Mouse (Mus musculus): ENCODE data around the gene 4930438A08Rik.
"Not testable (repeated sequence)": the region's sequence is repeated elsewhere in the genome, so short reads cannot be mapped to it uniquely, and the experiment has no call there.

4930438A08Rik gene

GRCm38 (mm10) chr11:58274572-58274971 is at the start of gene 4930438A08Rik:
Gene 4930438A08Rik (plus strand): TSS chr11:58274799.
- DNase-seq: no peak

GRCm38 (mm10) chr11:58224872-58225271 is 49.7 kb upstream of the 4930438A08Rik start:
- DNase-seq: not testable (repeated sequence)

GRCm38 (mm10) chr11:58225655-58226054 is 48.9 kb upstream of the 4930438A08Rik start:
- DNase-seq: peak; percentile 70 to 77

- no peak for DNase-seq
Measured at GRCm38 (mm10) chr11:58226425-58226824, 48.2 kb upstream of the 4930438A08Rik start.

- DNase-seq: not testable (repeated sequence)
Measured at GRCm38 (mm10) chr11:58228021-58228420, 46.6 kb upstream of the 4930438A08Rik start.

- DNase-seq: no peak
Measured at GRCm38 (mm10) chr11:58230396-58230910, 44.1 kb upstream of the 4930438A08Rik start.

GRCm38 (mm10) chr11:58231156-58231555 is 43.4 kb upstream of the 4930438A08Rik start:
- DNase-seq: no peak

GRCm38 (mm10) chr11:58234551-58234950 is 40.0 kb upstream of the 4930438A08Rik start:
- not testable (repeated sequence) for DNase-seq

GRCm38 (mm10) chr11:58235152-58235551 is 39.4 kb upstream of the 4930438A08Rik start:
- DNase-seq: no peak

GRCm38 (mm10) chr11:58238840-58239791 is 35.5 kb upstream of the 4930438A08Rik start:
- DNase-seq: peak; percentile 11 to 25

GRCm38 (mm10) chr11:58247294-58247693 is 27.3 kb upstream of the 4930438A08Rik start:
- no peak for DNase-seq

GRCm38 (mm10) chr11:58249203-58249981 is 25.2 kb upstream of the 4930438A08Rik start:
- DNase-seq: no peak

GRCm38 (mm10) chr11:58250550-58250949 is 24.0 kb upstream of the 4930438A08Rik start:
- DNase-seq: no peak

GRCm38 (mm10) chr11:58254411-58254810 is 20.2 kb upstream of the 4930438A08Rik start:
- DNase-seq: no peak

- no peak for DNase-seq
Measured at GRCm38 (mm10) chr11:58257816-58258215, 16.8 kb upstream of the 4930438A08Rik start.

GRCm38 (mm10) chr11:58260156-58260555 is 14.4 kb upstream of the 4930438A08Rik start:
- DNase-seq: no peak

GRCm38 (mm10) chr11:58261826-58262225 is 12.8 kb upstream of the 4930438A08Rik start:
- no peak for DNase-seq

GRCm38 (mm10) chr11:58262336-58262735 is 12.3 kb upstream of the 4930438A08Rik start:
- DNase-seq: no peak

- DNase-seq: no peak
Measured at GRCm38 (mm10) chr11:58263516-58263915, 11.1 kb upstream of the 4930438A08Rik start.

GRCm38 (mm10) chr11:58264546-58264945 is 10.1 kb upstream of the 4930438A08Rik start:
- no peak for DNase-seq

GRCm38 (mm10) chr11:58268285-58268684 is 6.3 kb upstream of the 4930438A08Rik start:
- DNase-seq: no peak

- no peak for DNase-seq
Measured at GRCm38 (mm10) chr11:58275756-58276155, 1.2 kb downstream of the 4930438A08Rik start.

- DNase-seq: no peak
Measured at GRCm38 (mm10) chr11:58281970-58282496, 7.4 kb downstream of the 4930438A08Rik start.
